Mouse (Mus musculus) right cerebral cortex, postnatal 25 days (tissue): ENCODE results near the gene Epha2.

Experiments used
- DNase-seq: peaks from one replicate; pipeline ENCODE4 v3.0.0; 2022

Epha2 gene

GRCm38 (mm10) chr4:141335263-141335796 is 34.3 kb downstream of the Epha2 start:
- DNase-seq = no peak

GRCm38 (mm10) chr4:141336196-141336595 is 35.2 kb downstream of the Epha2 start:
- DNase-seq = no peak

- no peak for DNase-seq
Measured at GRCm38 (mm10) chr4:141337986-141338385, 36.9 kb downstream of the Epha2 start.

- DNase-seq = no peak
Measured at GRCm38 (mm10) chr4:141338853-141339252, 37.8 kb downstream of the Epha2 start.

GRCm38 (mm10) chr4:141341477-141341876 is 40.4 kb downstream of the Epha2 start:
- DNase-seq = no peak

- no peak for DNase-seq
Measured at GRCm38 (mm10) chr4:141343515-141343914, 42.5 kb downstream of the Epha2 start.

GRCm38 (mm10) chr4:141345219-141345618 is 44.2 kb downstream of the Epha2 start:
- no peak for DNase-seq

GRCm38 (mm10) chr4:141347365-141347797 is 46.3 kb downstream of the Epha2 start:
- no peak for DNase-seq

GRCm38 (mm10) chr4:141348616-141349015 is 47.6 kb downstream of the Epha2 start:
- DNase-seq = no peak

GRCm38 (mm10) chr4:141350015-141350414 is 49.0 kb downstream of the Epha2 start:
- no peak for DNase-seq

GRCm38 (mm10) chr4:141351972-141352371 is 50.9 kb downstream of the Epha2 start:
- no peak for DNase-seq

- no peak for DNase-seq
Measured at GRCm38 (mm10) chr4:141352986-141353385, 51.9 kb downstream of the Epha2 start.

- DNase-seq = no peak
Measured at GRCm38 (mm10) chr4:141353868-141354267, 52.8 kb downstream of the Epha2 start.

GRCm38 (mm10) chr4:141357811-141358210 is 56.8 kb downstream of the Epha2 start:
- DNase-seq = no peak

GRCm38 (mm10) chr4:141359222-141359621 is 58.2 kb downstream of the Epha2 start:
- no peak for DNase-seq

- no peak for DNase-seq
Measured at GRCm38 (mm10) chr4:141360846-141361245, 59.8 kb downstream of the Epha2 start.

GRCm38 (mm10) chr4:141362937-141363548 is 62.0 kb downstream of the Epha2 start:
- peak; percentile 57 for DNase-seq

GRCm38 (mm10) chr4:141365126-141365525 is 64.1 kb downstream of the Epha2 start:
- no peak for DNase-seq

- no peak for DNase-seq
Measured at GRCm38 (mm10) chr4:141365876-141366275, 64.8 kb downstream of the Epha2 start.

GRCm38 (mm10) chr4:141367997-141368791 is 67.2 kb downstream of the Epha2 start, which contains the start of gene Fam131c:
Gene Fam131c (plus strand): TSS chr4:141368220.
- DNase-seq = peak; percentile 16

GRCm38 (mm10) chr4:141372426-141372825 is 71.4 kb downstream of the Epha2 start:
- no peak for DNase-seq
